Mouse (Mus musculus): ENCODE data around the gene Slc2a3. TPM values are rescaled to one million over a fixed set of nuclear protein-coding genes. Genes with fewer than 3 reads are reported as not detected.

The Slc2a3 gene
- polyA plus RNA-seq, 1 experiment, result 102 TPM

DNA sequence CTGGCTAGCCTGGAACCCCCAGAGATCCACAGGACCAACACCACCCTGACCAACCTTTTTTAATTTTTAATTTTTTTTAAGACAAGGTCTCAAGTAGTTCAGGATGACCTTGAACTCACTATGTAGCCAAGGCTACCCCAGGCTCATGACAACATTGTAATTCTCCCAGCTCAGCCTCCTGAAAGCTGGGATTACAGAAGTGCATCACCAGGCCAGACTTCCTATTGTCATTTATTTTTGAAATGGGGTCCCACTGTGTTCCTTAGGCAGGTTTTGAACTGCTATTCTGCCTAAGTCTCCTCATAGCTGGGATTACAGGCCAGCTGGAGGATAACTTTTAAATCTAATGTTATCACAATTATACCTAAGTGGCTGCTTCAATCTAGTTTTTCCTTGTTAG is 39.5 kb downstream of the Slc2a3 start:
- DNase-seq, result no peak
- peak overlapping the region; percentile 19 for H3K4me3 ChIP-seq (replicated peaks; ENCODE audit: insufficient read depth, low read depth, low read length)
- TF ChIP-seq POLR2A (IDR thresholded peaks at IDR 0.05; ENCODE audit: borderline replicate concordance, insufficient read depth, low read length) (no peak), CTCF (IDR thresholded peaks at IDR 0.05; ENCODE audit: borderline replicate concordance, insufficient read depth, low read depth, low read length) (no peak)
- H3K4me1 ChIP-seq (ENCODE audit: control insufficient read depth, insufficient read depth, low read length), result peaks cover 2% of the 10 kb centered on the region; the same call in 1 of the 2 replicates
- no peaks in the 10 kb centered on the region for H3K27me3 ChIP-seq (ENCODE audit: control insufficient read depth, insufficient read depth, low read length)
- H3K27ac ChIP-seq (ENCODE audit: insufficient read depth, low read length), result no peak overlapping the region

DNA sequence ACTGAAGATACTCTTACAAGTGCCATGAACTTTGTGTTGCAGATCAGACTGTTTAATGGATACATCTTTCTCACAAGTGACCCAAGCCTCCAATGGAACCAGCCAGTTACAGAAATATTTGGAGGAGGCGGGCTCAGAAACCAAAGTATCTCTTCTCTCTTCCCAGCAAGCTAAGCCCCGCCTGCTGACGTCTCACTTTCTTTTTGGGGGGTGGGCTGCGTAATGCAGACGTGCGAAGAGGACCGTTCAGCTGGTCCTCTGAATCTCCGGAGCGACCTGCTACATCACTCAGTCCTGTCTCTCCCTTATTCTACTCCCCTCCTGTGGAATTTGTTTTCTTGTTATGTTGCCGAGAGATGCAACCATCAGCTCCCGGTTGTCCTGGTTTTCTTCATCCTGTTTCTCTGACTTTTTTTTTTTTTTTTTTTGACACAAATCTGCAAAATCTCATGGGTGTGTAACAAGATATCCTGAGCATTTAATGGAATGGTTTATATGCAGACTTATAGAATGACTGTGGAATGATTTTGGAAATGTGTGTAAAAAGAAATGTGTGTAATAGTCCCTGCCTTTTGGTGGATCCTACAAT is 40.3 kb downstream of the Slc2a3 start:
- peak; percentile 89 to 92 for DNase-seq
- peaks cover 2% of the 10 kb centered on the region; the same call in 1 of the 2 replicates for H3K4me1 ChIP-seq (ENCODE audit: control insufficient read depth, insufficient read depth, low read length)
- WGBS, result 1% methylated on average over 11 of the region's 11 CpGs
- H3K27ac ChIP-seq (ENCODE audit: insufficient read depth, low read length), result peak overlapping the region; percentile 74; the same call in 1 of the 2 replicates
- peak overlapping the region; percentile 64 for H3K4me3 ChIP-seq (replicated peaks; ENCODE audit: insufficient read depth, low read depth, low read length)
- TF ChIP-seq POLR2A (IDR thresholded peaks at IDR 0.05; ENCODE audit: borderline replicate concordance, insufficient read depth, low read length) (peak; percentile 98), CTCF (IDR thresholded peaks at IDR 0.05; ENCODE audit: borderline replicate concordance, insufficient read depth, low read depth, low read length) (no peak)
- no peaks in the 10 kb centered on the region for H3K27me3 ChIP-seq (ENCODE audit: control insufficient read depth, insufficient read depth, low read length)

DNA sequence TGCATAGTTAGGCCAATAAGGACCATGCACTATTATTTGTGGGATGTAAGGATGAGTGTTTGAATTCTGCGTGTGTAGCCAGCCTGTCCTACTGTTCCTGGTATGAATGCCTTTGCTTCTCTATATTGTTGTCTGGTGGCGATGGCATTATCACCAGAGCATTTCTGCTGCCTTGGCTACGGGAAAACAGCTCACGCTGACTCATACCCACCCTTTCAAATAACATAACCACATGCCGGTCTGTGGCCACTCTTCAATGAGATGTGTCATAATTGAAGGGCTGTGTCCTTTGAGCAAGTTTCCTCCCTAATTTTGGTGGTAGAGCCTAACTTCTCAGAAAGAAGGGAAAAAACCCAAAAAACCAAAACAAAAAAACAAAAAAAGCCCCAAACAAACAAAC is 42.7 kb downstream of the Slc2a3 start:
- no peak for TF ChIP-seq CTCF (IDR thresholded peaks at IDR 0.05; ENCODE audit: borderline replicate concordance, insufficient read depth, low read depth, low read length)
- TF ChIP-seq POLR2A (IDR thresholded peaks at IDR 0.05; ENCODE audit: borderline replicate concordance, insufficient read depth, low read length), result no peak
- no peaks in the 10 kb centered on the region for H3K27me3 ChIP-seq (ENCODE audit: control insufficient read depth, insufficient read depth, low read length)
- no peak for DNase-seq
- H3K4me3 ChIP-seq (replicated peaks; ENCODE audit: insufficient read depth, low read depth, low read length), result no peak overlapping the region
- peaks cover under 1% of the 10 kb centered on the region; the same call in 1 of the 2 replicates for H3K4me1 ChIP-seq (ENCODE audit: control insufficient read depth, insufficient read depth, low read length)
- 57% methylated on average over 5 of the region's 5 CpGs for WGBS
- no peak overlapping the region for H3K27ac ChIP-seq (ENCODE audit: insufficient read depth, low read length)

DNA sequence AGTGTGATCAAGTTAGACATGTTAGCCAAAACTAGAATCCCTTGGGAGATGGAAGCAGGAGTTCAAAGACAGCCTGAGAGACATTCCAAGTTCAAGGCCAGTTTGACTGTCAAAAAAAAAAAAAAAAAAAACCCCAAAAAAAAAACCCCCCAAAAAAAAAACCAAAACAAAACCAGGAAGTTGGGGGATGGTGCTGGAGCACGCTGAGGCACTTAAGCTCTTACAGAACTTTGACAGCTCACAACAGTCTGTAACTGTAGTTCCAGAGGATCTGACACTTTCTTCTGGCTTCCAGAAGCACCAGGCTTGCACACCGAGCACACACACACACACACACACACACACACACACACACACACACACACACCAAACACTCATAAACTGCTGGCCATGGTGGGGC is 45.5 kb downstream of the Slc2a3 start:
- no peak overlapping the region for H3K27ac ChIP-seq (ENCODE audit: insufficient read depth, low read length)
- no peak overlapping the region for H3K4me3 ChIP-seq (replicated peaks; ENCODE audit: insufficient read depth, low read depth, low read length)
- no peaks in the 10 kb centered on the region for H3K27me3 ChIP-seq (ENCODE audit: control insufficient read depth, insufficient read depth, low read length)
- H3K4me1 ChIP-seq (ENCODE audit: control insufficient read depth, insufficient read depth, low read length), result no peaks in the 10 kb centered on the region
- WGBS, result 82% methylated on average over 2 of the region's 2 CpGs
- no peak for DNase-seq
- TF ChIP-seq CTCF (IDR thresholded peaks at IDR 0.05; ENCODE audit: borderline replicate concordance, insufficient read depth, low read depth, low read length), result no peak
- no peak for TF ChIP-seq POLR2A (IDR thresholded peaks at IDR 0.05; ENCODE audit: borderline replicate concordance, insufficient read depth, low read length)

DNA sequence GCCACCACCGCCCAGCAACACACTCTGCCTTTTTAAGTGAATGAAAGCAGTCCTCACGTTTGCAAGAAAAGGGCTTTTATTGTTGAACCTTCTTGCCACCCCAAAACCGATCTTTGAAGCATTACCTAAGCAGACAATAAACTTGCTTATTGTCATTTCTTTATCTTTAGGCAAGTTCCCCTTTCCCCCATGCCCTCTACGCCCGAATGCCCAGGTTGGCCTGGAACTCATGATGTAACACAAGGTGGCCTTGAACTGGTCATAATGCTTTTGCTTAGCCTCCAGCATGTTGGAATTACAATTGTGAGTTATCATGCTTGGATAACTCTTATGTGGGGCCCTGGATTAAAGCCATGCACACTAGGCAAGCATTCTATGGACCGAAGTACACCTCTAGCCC is 50.9 kb downstream of the Slc2a3 start:
- TF ChIP-seq POLR2A (IDR thresholded peaks at IDR 0.05; ENCODE audit: borderline replicate concordance, insufficient read depth, low read length) (no peak), CTCF (IDR thresholded peaks at IDR 0.05; ENCODE audit: borderline replicate concordance, insufficient read depth, low read depth, low read length) (no peak)
- Histone ChIP-seq H3K27me3 (ENCODE audit: control insufficient read depth, insufficient read depth, low read length) (no peaks in the 10 kb centered on the region), H3K27ac (ENCODE audit: insufficient read depth, low read length) (no peak overlapping the region), H3K4me1 (ENCODE audit: control insufficient read depth, insufficient read depth, low read length) (no peaks in the 10 kb centered on the region), H3K4me3 (replicated peaks; ENCODE audit: insufficient read depth, low read depth, low read length) (no peak overlapping the region)
- no peak for DNase-seq
- 82% methylated on average over 6 of the region's 6 CpGs for WGBS

DNA sequence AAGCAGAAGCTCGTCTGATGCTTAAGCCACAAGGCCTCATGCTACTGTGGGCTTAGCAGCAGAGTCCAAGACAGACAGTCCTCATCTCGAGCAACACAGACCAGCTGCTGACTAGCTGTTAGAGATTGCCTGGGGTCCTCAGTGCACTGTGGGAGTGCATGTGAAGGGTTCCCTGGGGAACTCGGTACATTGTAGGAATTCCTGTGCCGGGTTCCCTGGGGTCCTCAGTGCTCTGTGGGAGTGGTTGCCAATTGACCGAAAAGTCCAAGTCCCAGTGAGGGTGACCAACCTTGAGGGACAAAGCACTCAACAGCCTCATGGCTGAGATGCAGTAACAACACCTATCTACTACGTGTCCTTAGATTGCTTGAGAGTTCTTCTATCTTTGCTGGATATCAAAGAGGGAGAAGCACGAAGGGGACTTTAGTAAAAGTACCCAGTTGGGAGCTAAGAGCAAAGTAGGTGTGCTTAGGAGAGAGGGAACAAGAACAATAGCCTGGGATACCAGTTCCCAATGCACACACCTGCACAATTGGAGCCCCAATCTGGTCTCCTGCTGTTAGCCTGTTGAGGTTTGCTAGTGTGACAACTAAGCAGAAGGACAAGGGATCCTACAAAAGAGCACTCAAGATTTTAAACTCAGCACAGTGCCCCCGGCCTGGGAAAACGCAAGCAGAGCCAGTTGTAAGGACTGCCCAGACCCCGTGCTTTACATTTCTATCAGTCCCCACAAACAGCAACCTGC is 56.8 kb downstream of the Slc2a3 start:
- no peak overlapping the region for H3K27ac ChIP-seq (ENCODE audit: insufficient read depth, low read length)
- no peak overlapping the region for H3K4me3 ChIP-seq (replicated peaks; ENCODE audit: insufficient read depth, low read depth, low read length)
- no peak for TF ChIP-seq POLR2A (IDR thresholded peaks at IDR 0.05; ENCODE audit: borderline replicate concordance, insufficient read depth, low read length)
- no peak for TF ChIP-seq CTCF (IDR thresholded peaks at IDR 0.05; ENCODE audit: borderline replicate concordance, insufficient read depth, low read depth, low read length)
- H3K27me3 ChIP-seq (ENCODE audit: control insufficient read depth, insufficient read depth, low read length), result no peaks in the 10 kb centered on the region
- H3K4me1 ChIP-seq (ENCODE audit: control insufficient read depth, insufficient read depth, low read length), result peaks cover 5% of the 10 kb centered on the region; the same call in 1 of the 2 replicates
- WGBS, result 82% methylated on average over 10 of the region's 10 CpGs
- DNase-seq, result no peak

DNA sequence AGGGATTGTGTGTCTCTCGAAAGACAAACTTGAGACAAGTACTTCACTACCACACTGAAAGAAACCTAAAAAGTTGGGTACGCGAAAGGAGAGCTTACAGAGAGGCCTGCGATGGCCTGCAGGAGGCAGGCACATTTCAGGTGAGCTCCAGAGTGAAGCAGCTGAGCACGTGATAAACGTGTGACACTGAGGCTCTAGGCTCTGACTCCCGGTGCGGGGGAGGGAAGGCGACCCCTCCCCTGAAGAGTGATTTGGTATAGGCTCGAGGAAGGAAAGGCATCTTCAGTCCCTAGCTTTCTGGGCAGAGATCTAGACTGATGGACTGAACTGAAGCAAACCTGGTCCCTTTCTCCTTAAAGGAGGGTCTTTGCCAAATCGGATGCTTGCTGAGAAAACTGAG is 58.1 kb downstream of the Slc2a3 start:
- Histone ChIP-seq H3K27me3 (ENCODE audit: control insufficient read depth, insufficient read depth, low read length) (no peaks in the 10 kb centered on the region), H3K27ac (ENCODE audit: insufficient read depth, low read length) (peak overlapping the region; percentile 43; the same call in 1 of the 2 replicates), H3K4me1 (ENCODE audit: control insufficient read depth, insufficient read depth, low read length) (peaks cover 8% of the 10 kb centered on the region; the same call in 1 of the 2 replicates), H3K4me3 (replicated peaks; ENCODE audit: insufficient read depth, low read depth, low read length) (peak overlapping the region; percentile 20)
- 33% methylated on average over 11 of the region's 11 CpGs for WGBS
- 0 out of 2 replicates have a peak, but pooled peaks have one; percentile 20 for TF ChIP-seq CTCF (IDR thresholded peaks at IDR 0.05; ENCODE audit: borderline replicate concordance, insufficient read depth, low read depth, low read length)
- TF ChIP-seq POLR2A (IDR thresholded peaks at IDR 0.05; ENCODE audit: borderline replicate concordance, insufficient read depth, low read length), result no peak
- peak; percentile 49 to 53 for DNase-seq

Data from cerebellum, adult 2 months (tissue).